ENCODE assay signal across 15 mouse cellular contexts in the genomic region with DNA sequence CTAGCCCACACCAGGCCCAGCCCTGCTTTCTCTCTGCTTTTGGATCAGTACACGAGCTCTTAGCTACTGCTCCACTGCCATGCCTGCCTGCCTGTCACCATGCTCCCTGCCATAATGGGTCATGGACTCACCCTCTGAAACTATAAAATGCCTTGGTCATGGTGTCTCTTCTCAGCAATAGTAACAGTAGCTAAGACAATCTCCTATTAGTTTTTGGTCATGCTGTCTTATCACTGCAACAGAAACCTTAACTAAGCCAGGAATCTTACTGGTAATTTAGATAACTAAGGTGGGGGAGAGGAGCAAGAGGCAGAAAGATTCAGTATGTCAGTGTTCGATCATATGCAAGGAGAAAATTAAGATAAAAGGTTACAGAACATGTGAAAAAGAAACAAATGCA.
"Had no signal": no experiment of that assay in that cellular context is flagged by ENCODE, and none has a peak within 500 bp of the region (broad histone marks: within the 10 kb centered on the region; RNA-seq: fewer than 3 reads in every experiment).

No protein-coding gene starts in this region.

- H3K27ac ChIP-seq: intestine, embryonic 15.5 days; layer of hippocampus, adult 2 months; limb, embryonic 10.5 days; midbrain, embryonic 15.5 days; neural tube, embryonic 12.5 days; stomach, postnatal 0 days had no signal

- H3K9me3 ChIP-seq: intestine, embryonic 15.5 days; limb, embryonic 10.5 days; midbrain, embryonic 15.5 days; neural tube, embryonic 12.5 days had no signal

- H3K4me3 ChIP-seq: intestine, embryonic 15.5 days; layer of hippocampus, adult 2 months; limb, embryonic 10.5 days; midbrain, embryonic 15.5 days; neural tube, embryonic 12.5 days had no signal

- DNase-seq: kidney, adult 18-20 months; kidney, postnatal 10 days; kidney, postnatal 4 days; lung, adult 2 months; lung, postnatal 36 days; thymus, adult 18-20 months; thymus, postnatal 14 days had no signal

- ATAC-seq: intestine, embryonic 15.5 days; lung, postnatal 0 days; midbrain, embryonic 15.5 days had no signal

- H3K9ac ChIP-seq: intestine, embryonic 15.5 days; midbrain, embryonic 15.5 days; neural tube, embryonic 12.5 days had no signal

- H3K27me3 ChIP-seq: intestine, embryonic 15.5 days; midbrain, embryonic 15.5 days; neural tube, embryonic 12.5 days had no signal

- H3K4me2 ChIP-seq: intestine, embryonic 15.5 days; midbrain, embryonic 11.5 days; midbrain, embryonic 15.5 days; neural tube, embryonic 12.5 days had no signal

- H3K4me1 ChIP-seq: intestine, embryonic 15.5 days; limb, embryonic 10.5 days; midbrain, embryonic 15.5 days; neural tube, embryonic 12.5 days had no signal
